Mouse (Mus musculus) liver, postnatal 0 days (tissue): ENCODE measurements at regions not wholly inside any gene's neighbourhood (a gene's known extent, or its start where the extent isn't known, plus 50 kb on each side); places are given as distances from the start of the nearest gene placed in this dataset.

Experiments used
- CTCF ChIP-seq: sonication (generic); IDR thresholded peaks from 2 replicates; pipeline ENCODE4 v1.5.1; 2016; ENCODE audit warnings: antibody characterized with exemption, low read depth
- EP300 ChIP-seq: IDR thresholded peaks from 2 replicates; pipeline ENCODE4 v1.6.1; 2016; ENCODE audit warnings: antibody characterized with exemption, low read depth, mild to moderate bottlenecking

GRCm38 (mm10) chr1:189127367-189127766 lies 119.7 kb upstream of the Kctd3 start:
- TF ChIP-seq CTCF (no peak), EP300 (no peak)
